Mouse (Mus musculus) hindbrain, embryonic 15.5 days (tissue): ENCODE measurements around the gene Nfkbib. TPM values are rescaled to one million over a fixed set of nuclear protein-coding genes. Genes with fewer than 3 reads are reported as not detected.

Experiments
- ATAC-seq: fragments of 200-750 bp; cut with Nextera tagmentation; 2 replicates; pipeline ENCODE4 v1.8.0; 2017; ENCODE audit warnings: low read depth, moderate number of reproducible peaks, moderate TSS enrichment; ENCODE audit not compliant: low FRiP score
- H3K27ac ChIP-seq: fragments of 300-500 bp; sonication (generic); replicated peaks from 2 replicates; pipeline ENCODE4 v1.5.1; 2015; ENCODE audit warnings: mild to moderate bottlenecking, inconsistent platforms
- H3K27me3 ChIP-seq: fragments of 300-500 bp; sonication (generic); 2 replicates; pipeline ENCODE4 v1.6.1; 2015; ENCODE audit warnings: control low read depth, inconsistent platforms
- H3K36me3 ChIP-seq: fragments of 300-500 bp; sonication (generic); 2 replicates; pipeline ENCODE4 v1.6.1; 2015; ENCODE audit warnings: control low read depth, inconsistent platforms
- H3K4me1 ChIP-seq: fragments of 300-500 bp; sonication (generic); replicated peaks from 2 replicates; pipeline ENCODE4 v1.6.1; 2015; ENCODE audit warnings: control low read depth, inconsistent platforms
- H3K4me2 ChIP-seq: fragments of 300-500 bp; sonication (generic); 2 replicates; pipeline ENCODE4 v1.6.1; 2015; ENCODE audit warnings: moderate library complexity, mild to moderate bottlenecking, inconsistent platforms
- H3K4me3 ChIP-seq: fragments of 300-500 bp; sonication (generic); 2 replicates; pipeline ENCODE4 v1.5.1; 2015; ENCODE audit warnings: mild to moderate bottlenecking, inconsistent platforms
- H3K9ac ChIP-seq: fragments of 300-500 bp; sonication (generic); 2 replicates; pipeline ENCODE4 v1.6.1; 2015; ENCODE audit warnings: inconsistent platforms
- H3K9me3 ChIP-seq: fragments of 300-500 bp; sonication (generic); 2 replicates; pipeline ENCODE4 v1.6.1; 2016; ENCODE audit warnings: control low read depth, inconsistent platforms
- WGBS: fragments of 180-500 bp; shearing (Covaris S2); methylation state at CpG from one replicate; pipeline ENCODE4 v1.1.7; 2015; 5-methylcytosine and 5-hydroxymethylcytosine counted together
- polyA plus RNA-seq: library from polyadenylated mRNA; unstranded; fragments of >200 nt; fragmentation: Nextera tagmentation; extraction: Ambion mirVana; gene quantifications from 2 replicates; pipeline ENCODE4 v1.2.1, GENCODE M21; 2015

The Nfkbib gene
- polyA plus RNA-seq, 1 experiment from 2014 or later, result 69.0 TPM

DNA sequence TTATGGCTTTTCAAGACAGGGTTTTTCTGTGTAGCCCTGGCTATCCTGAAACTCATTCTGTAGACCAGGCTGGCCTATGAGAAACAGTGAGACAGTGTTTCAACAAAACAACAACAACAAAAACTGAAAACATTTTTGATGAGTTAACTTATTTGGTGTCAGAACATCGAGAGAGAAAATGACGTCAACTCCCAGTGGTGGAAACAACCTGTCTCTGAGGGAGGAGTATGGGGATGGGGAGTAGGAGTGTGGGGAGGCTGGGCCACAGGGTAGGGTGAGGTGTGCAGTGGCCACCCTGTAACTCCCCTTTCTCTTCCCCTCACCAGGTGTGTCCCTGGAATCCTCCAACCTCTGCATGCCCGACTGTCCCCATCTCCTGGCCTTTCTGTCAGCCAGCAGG lies 27.2 kb upstream of the Nfkbib start:
- H3K27ac ChIP-seq, result no peak overlapping the region
- H3K27me3 ChIP-seq, result no peaks in the 10 kb centered on the region
- H3K4me1 ChIP-seq, result peaks cover 6% of the 10 kb centered on the region; the same call in 1 of the 2 replicates
- 84% methylated on average over 3 of the region's 3 CpGs for WGBS
- no peak for ATAC-seq
- H3K9ac ChIP-seq, result no peak overlapping the region
- H3K9me3 ChIP-seq, result no peaks in the 10 kb centered on the region
- no peaks in the 10 kb centered on the region for H3K36me3 ChIP-seq
- H3K4me3 ChIP-seq, result no peak overlapping the region
- H3K4me2 ChIP-seq, result no peak overlapping the region

- Histone ChIP-seq H3K9me3 (no peaks in the 10 kb centered on the region), H3K9ac (no peak overlapping the region)
- WGBS, result 41% methylated on average over 2 of the region's 2 CpGs
Measured at GRCm38 (mm10) chr7:28793834-28794233, 26.5 kb upstream of the Nfkbib start.

DNA sequence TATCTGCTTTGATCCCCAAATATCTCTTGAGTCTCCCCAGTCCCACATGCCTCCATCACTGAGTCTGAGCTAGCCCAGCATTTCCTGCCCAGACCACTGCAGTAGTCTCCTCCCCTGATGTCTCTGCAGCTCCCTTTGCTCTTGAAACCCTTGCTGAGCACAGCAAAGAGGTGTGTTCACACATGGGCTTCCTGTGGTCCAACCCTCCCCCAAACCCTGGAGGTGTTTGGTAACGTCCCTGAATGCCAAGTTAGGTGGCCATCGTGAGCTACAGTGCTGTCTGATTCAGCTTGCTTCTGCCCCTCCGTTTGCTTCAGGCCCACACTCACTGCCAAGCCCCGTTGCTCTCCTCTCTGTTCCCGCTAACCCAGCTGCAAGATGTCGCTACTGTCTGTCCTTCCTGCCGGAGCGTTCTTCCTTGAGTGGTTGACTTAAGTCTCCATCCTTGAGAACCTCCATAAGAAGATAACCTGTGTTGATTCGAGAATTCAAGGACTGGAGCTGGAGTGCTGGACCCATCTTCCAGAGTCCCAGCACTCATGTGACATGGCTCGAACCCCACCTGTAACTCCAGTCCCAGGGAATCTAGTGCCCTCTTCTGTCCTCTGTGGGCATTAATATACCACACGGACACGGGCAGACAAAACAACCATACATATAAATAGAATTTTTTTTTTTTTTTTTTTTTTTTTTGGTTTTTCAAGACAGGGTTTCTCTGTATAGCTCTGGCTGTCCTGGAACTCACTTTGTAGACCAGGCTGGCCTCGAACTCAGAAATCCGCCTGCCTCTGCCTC lies 25.3 kb upstream of the Nfkbib start:
- Histone ChIP-seq H3K9me3 (no peaks in the 10 kb centered on the region), H3K4me1 (peaks cover 6% of the 10 kb centered on the region; the same call in 1 of the 2 replicates), H3K9ac (no peak overlapping the region), H3K4me3 (no peak overlapping the region), H3K27me3 (no peaks in the 10 kb centered on the region), H3K27ac (no peak overlapping the region), H3K36me3 (0 out of 2 replicates have a peak, but pooled peaks cover 4% of the 10 kb centered on the region), H3K4me2 (no peak overlapping the region)
- 88% methylated on average over 14 of the region's 14 CpGs for WGBS
- no peak for ATAC-seq

More at GRCm38 (mm10) chr7:28793834-28794233, 26.5 kb upstream of the Nfkbib start:
- no peak overlapping the region for H3K27ac ChIP-seq
- peaks cover 6% of the 10 kb centered on the region; the same call in 1 of the 2 replicates for H3K4me1 ChIP-seq
- H3K27me3 ChIP-seq, result no peaks in the 10 kb centered on the region
- H3K36me3 ChIP-seq, result no peaks in the 10 kb centered on the region
- ATAC-seq, result no peak
- H3K4me2 ChIP-seq, result no peak overlapping the region
- no peak overlapping the region for H3K4me3 ChIP-seq

DNA sequence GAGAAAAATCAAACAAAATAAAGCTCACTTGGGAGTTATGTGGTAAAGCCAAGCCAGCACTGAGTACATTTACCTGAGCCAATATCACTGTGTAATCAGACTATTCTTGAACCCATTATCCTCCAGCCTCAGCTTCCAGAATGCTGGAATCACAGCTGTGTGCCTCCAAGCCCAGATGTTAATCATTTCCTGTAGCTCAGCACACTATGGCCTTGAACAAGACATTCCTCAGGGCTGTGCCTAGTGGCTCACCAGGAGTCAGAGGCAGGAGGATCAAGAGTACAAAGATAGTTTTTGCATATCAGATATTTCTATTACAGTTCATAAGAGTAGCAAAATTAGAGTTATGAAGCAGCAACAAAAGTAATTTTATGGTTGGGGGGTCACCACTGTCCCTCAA lies 24.4 kb upstream of the Nfkbib start:
- H3K27ac ChIP-seq, result no peak overlapping the region
- H3K9me3 ChIP-seq, result no peaks in the 10 kb centered on the region
- H3K4me3 ChIP-seq, result no peak overlapping the region
- H3K27me3 ChIP-seq, result no peaks in the 10 kb centered on the region
- H3K4me2 ChIP-seq, result no peak overlapping the region
- no peak for ATAC-seq
- H3K4me1 ChIP-seq, result peaks cover 4% of the 10 kb centered on the region; the same call in 1 of the 2 replicates
- H3K36me3 ChIP-seq, result peaks cover 8% of the 10 kb centered on the region; the same call in 1 of the 2 replicates
- no peak overlapping the region for H3K9ac ChIP-seq

GRCm38 (mm10) chr7:28790066-28790806 lies 22.9 kb upstream of the Nfkbib start:
- H3K4me3 ChIP-seq, result no peak overlapping the region
- no peak overlapping the region for H3K27ac ChIP-seq
- no peaks in the 10 kb centered on the region for H3K9me3 ChIP-seq
- H3K4me1 ChIP-seq, result no peaks in the 10 kb centered on the region
- 56% methylated on average over 8 of the region's 8 CpGs for WGBS
- no peak overlapping the region for H3K9ac ChIP-seq
- no peaks in the 10 kb centered on the region for H3K27me3 ChIP-seq
- ATAC-seq, result no peak
- H3K4me2 ChIP-seq, result no peak overlapping the region
- peaks cover 18% of the 10 kb centered on the region; the same call in 1 of the 2 replicates for H3K36me3 ChIP-seq

DNA sequence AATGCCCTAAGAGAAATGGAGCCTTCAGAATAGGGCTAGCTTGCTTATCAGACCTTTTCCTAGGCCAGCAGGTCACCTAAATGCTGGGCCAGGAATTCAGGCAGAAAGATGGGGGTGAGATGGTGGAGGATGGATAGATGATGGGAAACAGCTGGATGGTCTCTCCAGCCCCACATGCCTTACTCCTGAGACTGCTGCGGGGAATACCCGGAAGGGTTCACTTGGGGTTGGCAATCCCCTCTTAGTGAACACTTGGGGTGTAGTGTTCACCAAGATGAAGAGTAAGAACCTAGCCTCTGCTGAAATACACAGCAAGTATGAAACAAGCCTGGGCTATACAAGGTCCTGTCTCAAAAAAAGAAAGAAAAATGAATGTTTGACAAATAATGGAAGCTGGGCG lies 21.9 kb upstream of the Nfkbib start:
- H3K4me2 ChIP-seq, result no peak overlapping the region
- H3K4me3 ChIP-seq, result no peak overlapping the region
- H3K9ac ChIP-seq, result no peak overlapping the region
- H3K36me3 ChIP-seq, result peaks cover 18% of the 10 kb centered on the region; the same call in 1 of the 2 replicates
- ATAC-seq, result no peak
- no peaks in the 10 kb centered on the region for H3K9me3 ChIP-seq
- H3K27me3 ChIP-seq, result no peaks in the 10 kb centered on the region
- no peak overlapping the region for H3K27ac ChIP-seq
- no peaks in the 10 kb centered on the region for H3K4me1 ChIP-seq
- WGBS, result 98% methylated on average over 3 of the region's 3 CpGs

DNA sequence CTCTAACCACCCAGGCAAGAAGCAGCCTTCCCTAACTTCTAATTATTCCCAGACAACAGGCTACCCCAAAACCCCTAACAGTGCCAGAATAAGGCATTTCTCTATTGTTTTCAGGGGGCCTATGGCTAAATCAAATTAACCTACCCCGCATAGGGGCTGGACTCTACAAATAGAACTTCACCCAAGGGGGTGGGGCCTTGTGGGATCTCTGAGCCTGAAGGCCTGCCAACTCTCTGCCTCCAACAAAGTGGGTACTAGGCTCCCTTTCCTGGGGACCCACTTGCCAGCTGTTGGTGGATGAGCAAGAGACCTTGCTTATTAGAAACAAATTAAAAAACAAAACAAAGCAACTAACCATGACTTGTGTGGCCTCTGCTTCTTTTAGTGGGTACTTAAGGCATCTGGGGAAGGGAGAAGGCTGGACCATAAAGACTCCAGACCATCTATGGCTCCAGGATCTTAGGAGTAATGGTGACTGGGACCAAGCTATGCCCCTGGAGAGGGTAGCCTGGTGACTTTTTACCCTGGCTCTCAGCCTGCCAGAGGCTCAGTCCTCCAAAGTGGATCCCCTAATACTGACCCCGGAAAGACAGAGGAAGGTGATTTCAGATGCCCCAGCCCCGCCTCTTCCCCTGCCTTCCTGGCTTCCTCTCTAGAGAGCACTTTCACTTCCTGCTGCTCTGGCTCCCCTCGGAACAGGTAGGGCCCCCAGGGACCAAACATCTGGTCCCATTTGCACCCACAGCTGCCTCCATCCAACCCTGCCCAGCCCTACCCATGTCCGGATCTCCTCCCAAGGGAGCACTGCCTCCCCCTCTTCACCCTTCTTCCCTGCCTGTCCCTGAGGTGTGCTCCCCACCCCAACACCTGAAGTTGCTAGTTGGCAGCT lies 21.2 kb upstream of the Nfkbib start, which contains the start of gene Rinl:
Rinl (plus strand) TSS at position 663 of the 889 bp plus-strand sequence.
- no peaks in the 10 kb centered on the region for H3K9me3 ChIP-seq
- no peak for ATAC-seq
- H3K27me3 ChIP-seq, result no peaks in the 10 kb centered on the region
- no peaks in the 10 kb centered on the region for H3K4me1 ChIP-seq
- 73% methylated on average over 4 of the region's 5 CpGs for WGBS
- peaks cover 20% of the 10 kb centered on the region; the same call in 1 of the 2 replicates for H3K36me3 ChIP-seq
- H3K4me2 ChIP-seq, result no peak within 1 kb of the TSS
- H3K9ac ChIP-seq, result no peak within 1 kb of the TSS
- no peak within 1 kb of the TSS for H3K4me3 ChIP-seq
- no peak within 1 kb of the TSS for H3K27ac ChIP-seq

- Histone ChIP-seq H3K27ac (no peak overlapping the region), H3K9me3 (no peaks in the 10 kb centered on the region), H3K27me3 (no peaks in the 10 kb centered on the region), H3K4me2 (no peak overlapping the region), H3K9ac (no peak overlapping the region), H3K36me3 (peaks cover 21% of the 10 kb centered on the region; the same call in 1 of the 2 replicates), H3K4me1 (no peaks in the 10 kb centered on the region), H3K4me3 (no peak overlapping the region)
- no peak for ATAC-seq
- WGBS, result 97% methylated on average over 9 of the region's 9 CpGs
Measured at GRCm38 (mm10) chr7:28787884-28788283, 20.6 kb upstream of the Nfkbib start.

DNA sequence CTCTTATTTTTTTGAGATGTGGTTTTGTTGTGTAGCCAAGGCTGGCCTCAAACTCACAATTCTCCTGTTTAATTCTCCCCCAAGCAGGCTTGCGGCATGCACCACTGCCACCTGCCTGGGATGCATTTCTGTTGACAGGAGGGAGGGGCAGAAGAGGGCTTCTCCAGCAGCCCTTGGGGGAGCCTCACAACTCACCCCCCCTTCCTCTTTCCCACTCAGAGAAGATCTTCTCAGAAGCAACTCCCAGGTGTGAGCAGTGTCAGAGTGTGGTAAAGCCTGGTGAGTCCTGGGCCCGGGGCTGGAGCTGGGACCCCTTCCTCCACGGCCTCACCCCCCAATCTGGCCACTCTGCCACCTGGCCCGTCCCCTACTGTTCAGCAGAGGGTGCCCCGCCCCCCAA lies 17.8 kb upstream of the Nfkbib start:
- H3K36me3 ChIP-seq, result peaks cover 21% of the 10 kb centered on the region; the same call in 1 of the 2 replicates
- no peak overlapping the region for H3K4me3 ChIP-seq
- ATAC-seq, result no peak
- no peak overlapping the region for H3K9ac ChIP-seq
- no peak overlapping the region for H3K27ac ChIP-seq
- H3K27me3 ChIP-seq, result no peaks in the 10 kb centered on the region
- no peak overlapping the region for H3K4me2 ChIP-seq
- H3K4me1 ChIP-seq, result peaks cover 3% of the 10 kb centered on the region; the same call in 1 of the 2 replicates
- no peaks in the 10 kb centered on the region for H3K9me3 ChIP-seq
- 81% methylated on average over 5 of the region's 5 CpGs for WGBS

- Histone ChIP-seq H3K9me3 (no peaks in the 10 kb centered on the region), H3K4me2 (no peak overlapping the region), H3K27ac (no peak overlapping the region), H3K4me3 (no peak overlapping the region), H3K4me1 (peaks cover 4% of the 10 kb centered on the region; the same call in 1 of the 2 replicates), H3K36me3 (peaks cover 14% of the 10 kb centered on the region; the same call in 1 of the 2 replicates), H3K9ac (no peak overlapping the region), H3K27me3 (no peaks in the 10 kb centered on the region)
- no peak for ATAC-seq
- WGBS, result 94% methylated on average over 8 of the region's 8 CpGs
Measured at GRCm38 (mm10) chr7:28781261-28781663, 13.9 kb upstream of the Nfkbib start.

GRCm38 (mm10) chr7:28780857-28781256 lies 13.5 kb upstream of the Nfkbib start:
- ATAC-seq, result no peak
- Histone ChIP-seq H3K36me3 (peaks cover 11% of the 10 kb centered on the region; the same call in 1 of the 2 replicates), H3K4me3 (no peak overlapping the region), H3K27me3 (no peaks in the 10 kb centered on the region), H3K9ac (no peak overlapping the region), H3K4me2 (no peak overlapping the region), H3K4me1 (peaks cover 4% of the 10 kb centered on the region; the same call in 1 of the 2 replicates), H3K9me3 (no peaks in the 10 kb centered on the region), H3K27ac (no peak overlapping the region)
- WGBS, result 83% methylated on average over 7 of the region's 7 CpGs
